Mouse (Mus musculus) midbrain, embryonic 15.5 days (tissue): ENCODE measurements around the gene Deup1. TPM values are rescaled to one million over a fixed set of nuclear protein-coding genes. Genes with fewer than 3 reads are reported as not detected.

Experiments
- ATAC-seq: fragments of 200-750 bp; cut with Nextera tagmentation; replicated peaks from 2 replicates; pipeline ENCODE4 v1.8.0; 2017; ENCODE audit warnings: moderate TSS enrichment
- H3K27ac ChIP-seq: fragments of 300-500 bp; sonication (generic); 2 replicates; pipeline ENCODE4 v1.5.1; 2015; ENCODE audit warnings: mild to moderate bottlenecking, inconsistent platforms
- H3K27me3 ChIP-seq: fragments of 300-500 bp; sonication (generic); replicated peaks from 2 replicates; pipeline ENCODE4 v1.6.1; 2015; ENCODE audit warnings: inconsistent platforms
- H3K36me3 ChIP-seq: fragments of 300-500 bp; sonication (generic); replicated peaks from 2 replicates; pipeline ENCODE4 v1.6.1; 2015; ENCODE audit warnings: inconsistent platforms
- H3K4me1 ChIP-seq: fragments of 300-500 bp; sonication (generic); 2 replicates; pipeline ENCODE4 v1.6.1; 2015; ENCODE audit warnings: inconsistent platforms
- H3K4me2 ChIP-seq: fragments of 300-500 bp; sonication (generic); 2 replicates; pipeline ENCODE4 v1.6.1; 2015; ENCODE audit warnings: inconsistent platforms, mild to moderate bottlenecking, moderate library complexity
- H3K4me3 ChIP-seq: fragments of 300-500 bp; sonication (generic); 2 replicates; pipeline ENCODE4 v1.5.1; 2015; ENCODE audit warnings: mild to moderate bottlenecking, inconsistent platforms
- H3K9ac ChIP-seq: fragments of 300-500 bp; sonication (generic); 2 replicates; pipeline ENCODE4 v1.6.1; 2015; ENCODE audit warnings: mild to moderate bottlenecking, inconsistent platforms
- H3K9me3 ChIP-seq: fragments of 300-500 bp; sonication (generic); 2 replicates; pipeline ENCODE4 v1.6.1; 2016; ENCODE audit warnings: inconsistent platforms
- WGBS: fragments of 180-500 bp; shearing (Covaris S2); methylation state at CpG from one replicate; pipeline ENCODE4 v1.1.7; 2015; ENCODE audit warnings: mixed read lengths; 5-methylcytosine and 5-hydroxymethylcytosine counted together
- polyA plus RNA-seq: library from polyadenylated mRNA; unstranded; fragments of >200 nt; fragmentation: Nextera tagmentation; extraction: Ambion mirVana; gene quantifications from 2 replicates; pipeline ENCODE4 v1.2.1, GENCODE M21; 2015

Deup1 gene
- polyA plus RNA-seq, 1 experiment from 2014 or later, result 2.5 TPM

- peaks cover 13% of the 10 kb centered on the region for H3K4me1 ChIP-seq
- no peak overlapping the region for H3K4me2 ChIP-seq
- no peak overlapping the region for H3K9ac ChIP-seq
- 76% methylated on average over 8 of the region's 8 CpGs for WGBS
- H3K27me3 ChIP-seq, result no peaks in the 10 kb centered on the region
- no peaks in the 10 kb centered on the region for H3K9me3 ChIP-seq
- no peak overlapping the region for H3K27ac ChIP-seq
- ATAC-seq, result no peak
- H3K36me3 ChIP-seq, result no peaks in the 10 kb centered on the region
- no peak overlapping the region for H3K4me3 ChIP-seq
Observed at GRCm38 (mm10) chr9:15525246-15525645, 102.5 kb downstream of the Deup1 start.

- no peak for ATAC-seq
- H3K36me3 ChIP-seq, result no peaks in the 10 kb centered on the region
- no peaks in the 10 kb centered on the region for H3K9me3 ChIP-seq
- no peak overlapping the region for H3K4me3 ChIP-seq
- WGBS, result 94% methylated on average over 6 of the region's 6 CpGs
- H3K27me3 ChIP-seq, result no peaks in the 10 kb centered on the region
- H3K4me1 ChIP-seq, result peaks cover 3% of the 10 kb centered on the region; the same call in 1 of the 2 replicates
- no peak overlapping the region for H3K9ac ChIP-seq
- no peak overlapping the region for H3K27ac ChIP-seq
- H3K4me2 ChIP-seq, result no peak overlapping the region
Observed at GRCm38 (mm10) chr9:15523646-15524045, 104.1 kb downstream of the Deup1 start.

GRCm38 (mm10) chr9:15522887-15523286 is 104.8 kb downstream of the Deup1 start:
- H3K4me1 ChIP-seq, result peaks cover 3% of the 10 kb centered on the region; the same call in 1 of the 2 replicates
- ATAC-seq, result no peak
- no peak overlapping the region for H3K4me3 ChIP-seq
- WGBS, result 80% methylated on average over 5 of the region's 5 CpGs
- H3K27me3 ChIP-seq, result no peaks in the 10 kb centered on the region
- H3K9ac ChIP-seq, result no peak overlapping the region
- no peaks in the 10 kb centered on the region for H3K9me3 ChIP-seq
- H3K27ac ChIP-seq, result no peak overlapping the region
- no peak overlapping the region for H3K4me2 ChIP-seq
- no peaks in the 10 kb centered on the region for H3K36me3 ChIP-seq

GRCm38 (mm10) chr9:15522348-15522747 is 105.4 kb downstream of the Deup1 start:
- H3K9me3 ChIP-seq, result no peaks in the 10 kb centered on the region

GRCm38 (mm10) chr9:15517979-15518378 is 109.8 kb downstream of the Deup1 start:
- H3K4me3 ChIP-seq, result no peak overlapping the region
- no peak overlapping the region for H3K4me2 ChIP-seq
- 88% methylated on average over 4 of the region's 4 CpGs for WGBS
- no peaks in the 10 kb centered on the region for H3K36me3 ChIP-seq
- ATAC-seq, result no peak
- no peak overlapping the region for H3K27ac ChIP-seq
- no peak overlapping the region for H3K9ac ChIP-seq
- H3K9me3 ChIP-seq, result no peaks in the 10 kb centered on the region
- no peaks in the 10 kb centered on the region for H3K27me3 ChIP-seq
- no peaks in the 10 kb centered on the region for H3K4me1 ChIP-seq

More at GRCm38 (mm10) chr9:15522348-15522747, 105.4 kb downstream of the Deup1 start:
- Histone ChIP-seq H3K36me3 (no peaks in the 10 kb centered on the region), H3K4me1 (peaks cover 3% of the 10 kb centered on the region; the same call in 1 of the 2 replicates), H3K27me3 (no peaks in the 10 kb centered on the region), H3K4me2 (no peak overlapping the region), H3K27ac (no peak overlapping the region), H3K4me3 (no peak overlapping the region), H3K9ac (no peak overlapping the region)
- WGBS, result 95% methylated on average over 10 of the region's 10 CpGs
- ATAC-seq, result no peak

GRCm38 (mm10) chr9:15516007-15516406 is 111.7 kb downstream of the Deup1 start:
- ATAC-seq, result no peak
- 65% methylated on average over 2 of the region's 2 CpGs for WGBS
- Histone ChIP-seq H3K4me3 (no peak overlapping the region), H3K4me2 (no peak overlapping the region), H3K36me3 (no peaks in the 10 kb centered on the region), H3K4me1 (0 out of 2 replicates have a peak, but pooled peaks cover under 1% of the 10 kb centered on the region), H3K9me3 (no peaks in the 10 kb centered on the region), H3K9ac (no peak overlapping the region), H3K27me3 (no peaks in the 10 kb centered on the region), H3K27ac (no peak overlapping the region)

- WGBS, result 48% methylated on average over 7 of the region's 7 CpGs
- ATAC-seq, result 0 out of 2 replicates have a peak, but pooled peaks have one; percentile 26
- Histone ChIP-seq H3K4me2 (no peak overlapping the region), H3K9me3 (no peaks in the 10 kb centered on the region), H3K36me3 (no peaks in the 10 kb centered on the region), H3K9ac (no peak overlapping the region), H3K4me3 (no peak overlapping the region), H3K4me1 (peaks cover 9% of the 10 kb centered on the region), H3K27ac (no peak overlapping the region), H3K27me3 (no peaks in the 10 kb centered on the region)
Observed at GRCm38 (mm10) chr9:15512918-15513317, 114.8 kb downstream of the Deup1 start.

GRCm38 (mm10) chr9:15510557-15511310 is 117.0 kb downstream of the Deup1 start:
- 39% methylated on average over 3 of the region's 3 CpGs for WGBS
- no peaks in the 10 kb centered on the region for H3K27me3 ChIP-seq
- no peak overlapping the region for H3K4me3 ChIP-seq
- H3K27ac ChIP-seq, result no peak overlapping the region
- H3K4me1 ChIP-seq, result peaks cover 9% of the 10 kb centered on the region
- no peaks in the 10 kb centered on the region for H3K9me3 ChIP-seq
- peak; percentile 41; the same call in 1 of the 2 replicates for ATAC-seq
- H3K36me3 ChIP-seq, result no peaks in the 10 kb centered on the region
- no peak overlapping the region for H3K9ac ChIP-seq
- no peak overlapping the region for H3K4me2 ChIP-seq

Other genes starting within 250 kb of the Deup1 start
- 0.29 and 0.49 TPM in 2 replicates for gene Smco4, start 134.5 kb downstream of the Deup1 start, polyA plus RNA-seq
- 28.7 and 33.0 TPM in 2 replicates for gene Slc36a4, start 81.8 kb upstream of the Deup1 start, polyA plus RNA-seq
- not detected in 2 replicates for gene Mtnr1b, start 246.6 kb upstream of the Deup1 start, polyA plus RNA-seq